Mouse (Mus musculus): ENCODE data around the gene Aph1a. TPM values are rescaled to one million over a fixed set of nuclear protein-coding genes. Genes with fewer than 3 reads are reported as not detected.
A peak's percentile ranks its signal among the peaks of the same experiment; 100 is the strongest.

Gene Aph1a
- polyA plus RNA-seq, 1 experiment from 2014 or later = 47.4 TPM

- ATAC-seq (ENCODE audit: borderline replicate concordance, extremely low read depth, low FRiP score, low TSS enrichment) = no peak
- 46% methylated on average over 6 of the region's 6 CpGs for WGBS
- peak overlapping the region; percentile 61 for H3K4me2 ChIP-seq
- H3K27ac ChIP-seq = peak overlapping the region; percentile 66
- H3K9me3 ChIP-seq = no peaks in the 10 kb centered on the region
- peaks cover 17% of the 10 kb centered on the region for H3K4me1 ChIP-seq
- no peaks in the 10 kb centered on the region for H3K27me3 ChIP-seq
- H3K4me3 ChIP-seq = peak overlapping the region; percentile 74
- peak overlapping the region; percentile 44 for H3K9ac ChIP-seq
- peaks cover under 1% of the 10 kb centered on the region; the same call in 1 of the 2 replicates for H3K36me3 ChIP-seq
These were observed 34.5 kb downstream of the Aph1a start for GRCm38 (mm10) chr3:95928261-95928657.

GRCm38 (mm10) chr3:95928658-95929503, 35.1 kb downstream of the Aph1a start, which contains the start of gene Anp32e:
TSS of gene Anp32e (plus strand) at chr3:95929246.
- ATAC-seq (ENCODE audit: borderline replicate concordance, extremely low read depth, low FRiP score, low TSS enrichment) = peak; percentile 100
- peaks cover 6% of the 10 kb centered on the region for H3K36me3 ChIP-seq
- H3K27me3 ChIP-seq = no peaks in the 10 kb centered on the region
- peak within 1 kb of the TSS; percentile 87 for H3K9ac ChIP-seq
- H3K4me1 ChIP-seq = peaks cover 17% of the 10 kb centered on the region
- H3K27ac ChIP-seq = peak within 1 kb of the TSS; percentile 89
- under 1% methylated on average over 49 of the region's 49 CpGs for WGBS
- H3K4me2 ChIP-seq = peak within 1 kb of the TSS; percentile 61
- H3K4me3 ChIP-seq = peak within 1 kb of the TSS; percentile 74
- H3K9me3 ChIP-seq = no peaks in the 10 kb centered on the region

- H3K27me3 ChIP-seq = no peaks in the 10 kb centered on the region
These were observed 36.1 kb downstream of the Aph1a start for GRCm38 (mm10) chr3:95929581-95930470.

GRCm38 (mm10) chr3:95930471-95930789, 36.7 kb downstream of the Aph1a start:
- H3K27me3 ChIP-seq = no peaks in the 10 kb centered on the region
- peak overlapping the region; percentile 89 for H3K27ac ChIP-seq
- H3K9me3 ChIP-seq = no peaks in the 10 kb centered on the region
- no peak for ATAC-seq (ENCODE audit: borderline replicate concordance, extremely low read depth, low FRiP score, low TSS enrichment)
- peaks cover 22% of the 10 kb centered on the region for H3K36me3 ChIP-seq
- WGBS = 0% methylated on average over 5 of the region's 5 CpGs
- peak overlapping the region; percentile 74 for H3K4me3 ChIP-seq
- H3K4me1 ChIP-seq = peaks cover 17% of the 10 kb centered on the region
- peak overlapping the region; percentile 87 for H3K9ac ChIP-seq
- peak overlapping the region; percentile 53 for H3K4me2 ChIP-seq

More at GRCm38 (mm10) chr3:95929581-95930470, 36.1 kb downstream of the Aph1a start:
- ATAC-seq (ENCODE audit: borderline replicate concordance, extremely low read depth, low FRiP score, low TSS enrichment) = peak; percentile 28; the same call in 1 of the 2 replicates
- WGBS = under 1% methylated on average over 103 of the region's 105 CpGs
- peak overlapping the region; percentile 74 for H3K4me3 ChIP-seq
- H3K27ac ChIP-seq = peak overlapping the region; percentile 89
- peaks cover 16% of the 10 kb centered on the region for H3K36me3 ChIP-seq
- peaks cover 17% of the 10 kb centered on the region for H3K4me1 ChIP-seq
- H3K4me2 ChIP-seq = peak overlapping the region; percentile 53
- H3K9me3 ChIP-seq = no peaks in the 10 kb centered on the region
- peak overlapping the region; percentile 87 for H3K9ac ChIP-seq

- Histone ChIP-seq H3K9ac (no peak overlapping the region), H3K27ac (no peak overlapping the region), H3K27me3 (no peaks in the 10 kb centered on the region), H3K36me3 (peaks cover 26% of the 10 kb centered on the region), H3K9me3 (no peaks in the 10 kb centered on the region), H3K4me3 (peak overlapping the region; percentile 74; the same call in 1 of the 2 replicates), H3K4me2 (no peak overlapping the region), H3K4me1 (peaks cover 17% of the 10 kb centered on the region)
- ATAC-seq (ENCODE audit: borderline replicate concordance, extremely low read depth, low FRiP score, low TSS enrichment) = no peak
- WGBS = 89% methylated on average over 1 of the region's 1 CpGs
These were observed 37.7 kb downstream of the Aph1a start for GRCm38 (mm10) chr3:95931471-95931870.

- Histone ChIP-seq H3K27me3 (no peaks in the 10 kb centered on the region), H3K4me2 (no peak overlapping the region; the same call in 1 of the 2 replicates), H3K4me3 (no peak overlapping the region), H3K9me3 (no peaks in the 10 kb centered on the region), H3K27ac (no peak overlapping the region), H3K9ac (no peak overlapping the region), H3K4me1 (peaks cover 17% of the 10 kb centered on the region), H3K36me3 (peaks cover 33% of the 10 kb centered on the region)
- 52% methylated on average over 1 of the region's 1 CpGs for WGBS
- no peak for ATAC-seq (ENCODE audit: borderline replicate concordance, extremely low read depth, low FRiP score, low TSS enrichment)
These were observed 38.4 kb downstream of the Aph1a start for GRCm38 (mm10) chr3:95932157-95932556.

- Histone ChIP-seq H3K9me3 (no peaks in the 10 kb centered on the region), H3K4me2 (no peak overlapping the region; the same call in 1 of the 2 replicates), H3K4me1 (peaks cover 17% of the 10 kb centered on the region), H3K4me3 (no peak overlapping the region), H3K27me3 (no peaks in the 10 kb centered on the region), H3K27ac (no peak overlapping the region), H3K9ac (no peak overlapping the region), H3K36me3 (peaks cover 37% of the 10 kb centered on the region)
- ATAC-seq (ENCODE audit: borderline replicate concordance, extremely low read depth, low FRiP score, low TSS enrichment) = no peak
- 88% methylated on average over 7 of the region's 7 CpGs for WGBS
These were observed 38.8 kb downstream of the Aph1a start for GRCm38 (mm10) chr3:95932566-95932965.

GRCm38 (mm10) chr3:95933111-95933750, 39.5 kb downstream of the Aph1a start:
- H3K4me3 ChIP-seq = no peak overlapping the region
- WGBS = 81% methylated on average over 7 of the region's 7 CpGs
- H3K27me3 ChIP-seq = no peaks in the 10 kb centered on the region
- ATAC-seq (ENCODE audit: borderline replicate concordance, extremely low read depth, low FRiP score, low TSS enrichment) = no peak
- no peak overlapping the region for H3K4me2 ChIP-seq
- H3K9me3 ChIP-seq = no peaks in the 10 kb centered on the region
- peaks cover 44% of the 10 kb centered on the region for H3K36me3 ChIP-seq
- no peak overlapping the region for H3K9ac ChIP-seq
- H3K4me1 ChIP-seq = peaks cover 17% of the 10 kb centered on the region
- no peak overlapping the region for H3K27ac ChIP-seq

GRCm38 (mm10) chr3:95934448-95934847, 40.7 kb downstream of the Aph1a start:
- no peak overlapping the region for H3K9ac ChIP-seq
- H3K4me3 ChIP-seq = no peak overlapping the region
- H3K4me1 ChIP-seq = peaks cover 17% of the 10 kb centered on the region
- peaks cover 56% of the 10 kb centered on the region for H3K36me3 ChIP-seq
- no peaks in the 10 kb centered on the region for H3K9me3 ChIP-seq
- no peak overlapping the region for H3K27ac ChIP-seq
- WGBS = 88% methylated on average over 1 of the region's 1 CpGs
- ATAC-seq (ENCODE audit: borderline replicate concordance, extremely low read depth, low FRiP score, low TSS enrichment) = no peak
- H3K27me3 ChIP-seq = no peaks in the 10 kb centered on the region
- no peak overlapping the region for H3K4me2 ChIP-seq

GRCm38 (mm10) chr3:95938217-95938616, 44.4 kb downstream of the Aph1a start:
- ATAC-seq (ENCODE audit: borderline replicate concordance, extremely low read depth, low FRiP score, low TSS enrichment) = no peak
- no peaks in the 10 kb centered on the region for H3K9me3 ChIP-seq
- no peak overlapping the region for H3K4me2 ChIP-seq
- WGBS = 98% methylated on average over 8 of the region's 8 CpGs
- no peak overlapping the region for H3K4me3 ChIP-seq
- H3K27ac ChIP-seq = no peak overlapping the region
- no peaks in the 10 kb centered on the region for H3K27me3 ChIP-seq
- no peak overlapping the region for H3K9ac ChIP-seq
- H3K36me3 ChIP-seq = peaks cover 88% of the 10 kb centered on the region
- H3K4me1 ChIP-seq = no peaks in the 10 kb centered on the region

- no peak overlapping the region for H3K9ac ChIP-seq
- no peak overlapping the region for H3K4me3 ChIP-seq
- 91% methylated on average over 15 of the region's 15 CpGs for WGBS
- no peaks in the 10 kb centered on the region for H3K4me1 ChIP-seq
- peaks cover 87% of the 10 kb centered on the region for H3K36me3 ChIP-seq
- no peak for ATAC-seq (ENCODE audit: borderline replicate concordance, extremely low read depth, low FRiP score, low TSS enrichment)
- no peaks in the 10 kb centered on the region for H3K9me3 ChIP-seq
- no peak overlapping the region for H3K27ac ChIP-seq
- H3K27me3 ChIP-seq = no peaks in the 10 kb centered on the region
- H3K4me2 ChIP-seq = no peak overlapping the region
These were observed 45.1 kb downstream of the Aph1a start for GRCm38 (mm10) chr3:95938835-95939234.

All from lung, embryonic 15.5 days (tissue).